Mouse (Mus musculus) small intestine, adult 2 months (tissue): ENCODE measurements around the gene Shisa9.

Experiments used
- CTCF ChIP-seq: fragments of 200-500 bp; IDR thresholded peaks from 2 replicates; pipeline ENCODE4 v1.5.1; 2012; ENCODE audit warnings: low read depth, mild to moderate bottlenecking, control low read depth, inconsistent platforms, low read length, moderate library complexity, mixed read lengths; ENCODE audit not compliant: insufficient replicate concordance, insufficient read length; ENCODE audit errors: extremely low read depth
- POLR2A ChIP-seq: fragments of 200-500 bp; IDR thresholded peaks from 2 replicates; pipeline ENCODE4 v1.6.1; 2012; ENCODE audit warnings: low read depth, mild to moderate bottlenecking, control low read depth, inconsistent platforms, low read length, moderate library complexity

DNA sequence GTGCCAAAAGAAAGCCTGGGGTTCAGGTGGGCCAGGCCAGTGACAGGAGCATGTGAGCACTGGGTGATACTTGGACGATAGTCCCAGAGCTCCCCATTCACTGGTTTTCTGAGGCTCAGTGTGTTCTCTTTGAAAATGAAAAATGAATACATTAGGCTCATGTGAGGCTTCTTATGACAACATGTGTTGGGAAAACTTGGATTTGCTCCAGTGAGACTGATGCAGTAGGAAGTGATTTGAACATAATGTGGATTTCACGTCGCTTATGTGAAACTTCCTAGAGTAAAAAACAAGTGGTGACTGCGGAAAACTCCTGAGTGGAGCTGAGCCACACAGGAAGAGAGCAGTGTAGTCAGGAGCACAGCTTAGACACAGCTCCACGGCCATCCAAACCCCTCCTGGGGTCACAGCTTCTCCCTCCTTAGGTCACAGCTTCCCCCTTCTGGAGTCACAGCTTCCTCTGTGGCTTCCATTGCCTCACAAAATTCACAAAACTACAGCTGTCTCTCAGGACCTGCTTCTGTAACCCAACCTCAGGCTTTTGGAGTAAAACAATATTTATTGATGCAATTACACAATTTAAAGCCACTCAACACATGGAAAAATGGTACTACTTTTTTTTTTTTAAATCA, 106.8 kb downstream of the Shisa9 start:
- TF ChIP-seq POLR2A (no peak), CTCF (no peak)
